Mouse (Mus musculus) ES-Bruce4 (cell line): ENCODE measurements at regions not wholly inside any gene's neighbourhood (a gene's known extent, or its start where the extent isn't known, plus 50 kb on each side); places are given as distances from the start of the nearest gene placed in this dataset.

ENCODE experiments used
- CTCF ChIP-seq: IDR thresholded peaks from one replicate; pipeline ENCODE4 v1.8.1; 2011; ENCODE audit warnings: low read depth, low read length
- POLR2A ChIP-seq: IDR thresholded peaks from one replicate; pipeline ENCODE4 v1.8.1; 2011; ENCODE audit warnings: low read length; ENCODE audit not compliant: insufficient read depth

- no peak for TF ChIP-seq POLR2A
- no peak for TF ChIP-seq CTCF
Measured at GRCm38 (mm10) chr2:43479871-43480270, 75.3 kb upstream of the Kynu start.
